Mouse (Mus musculus) liver, adult (tissue): Measurements from ENCODE around the gene Olfr70.

Source experiments
- GATA4 ChIP-seq: IDR thresholded peaks from 2 replicates; pipeline ENCODE4 v1.6.1; 2014; ENCODE audit warnings: mild to moderate bottlenecking, low read length; ENCODE audit not compliant: insufficient replicate concordance

The Olfr70 gene

GRCm38 (mm10) chr4:43652726-43653125 lies 47.9 kb downstream of the Olfr70 start:
- TF ChIP-seq GATA4: no peak

DNA sequence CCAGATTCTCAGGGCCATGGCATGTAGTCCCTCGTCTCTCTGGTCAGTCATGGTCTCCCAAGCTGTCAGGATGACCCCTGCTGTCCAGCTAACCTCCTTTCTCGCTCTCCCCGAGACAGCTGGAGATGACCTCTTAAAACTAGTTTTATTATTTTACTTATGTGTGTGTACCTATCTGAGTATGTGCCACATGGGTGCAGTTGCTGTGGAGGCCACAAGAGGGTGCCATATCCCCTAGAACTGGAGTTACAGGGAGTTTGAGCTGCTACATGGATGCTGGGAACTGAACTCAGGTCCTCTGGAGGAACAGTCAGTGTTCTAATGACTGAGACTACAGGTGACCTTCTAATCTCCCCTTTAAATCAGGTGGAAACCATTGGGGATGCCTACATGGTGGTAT lies 50.8 kb downstream of the Olfr70 start:
- TF ChIP-seq GATA4: no peak
